Mouse (Mus musculus) gastrocnemius, postnatal 14 days (tissue): ENCODE measurements around the gene Irx3. TPM values are rescaled to one million over a fixed set of nuclear protein-coding genes. Genes with fewer than 3 reads are reported as not detected.
A peak's percentile ranks its signal among the peaks of the same experiment; 100 is the strongest.

Experiments used
- DNase-seq: peaks from one replicate; pipeline ENCODE4 v3.0.0; 2021; ENCODE audit warnings: mixed read lengths
- intact Hi-C: fragments of 180-260 bp; cut with DNase I; formaldehyde crosslinking; loops from one replicate; pipeline ENCODE4 v1.15.1; 2025; ENCODE audit warnings: low total_unique reads
- long read RNA-seq, 2 experiments: library from polyadenylated mRNA; stranded (forward); transcript quantifications; one replicate each; pipeline ENCODE4 v2.0.0; 2021
- total RNA-seq, 2 experiments: library from RNA; stranded (reverse); gene quantifications; 2 replicates each; pipeline ENCODE4 v1.2.3; 2021

The Irx3 gene
- total RNA-seq = under 1 TPM; 0.29 to 0.35 TPM
- long read RNA-seq, experiment 1, partial matches to known transcripts = 0 of 1 reads
- long read RNA-seq, experiment 1, other reads (novel, unspliced or antisense) = 0 of 1 reads
- long read RNA-seq, experiment 2, partial matches to known transcripts = 0 of 2 reads
- long read RNA-seq, experiment 2, other reads (novel, unspliced or antisense) = 0 of 2 reads

DNA sequence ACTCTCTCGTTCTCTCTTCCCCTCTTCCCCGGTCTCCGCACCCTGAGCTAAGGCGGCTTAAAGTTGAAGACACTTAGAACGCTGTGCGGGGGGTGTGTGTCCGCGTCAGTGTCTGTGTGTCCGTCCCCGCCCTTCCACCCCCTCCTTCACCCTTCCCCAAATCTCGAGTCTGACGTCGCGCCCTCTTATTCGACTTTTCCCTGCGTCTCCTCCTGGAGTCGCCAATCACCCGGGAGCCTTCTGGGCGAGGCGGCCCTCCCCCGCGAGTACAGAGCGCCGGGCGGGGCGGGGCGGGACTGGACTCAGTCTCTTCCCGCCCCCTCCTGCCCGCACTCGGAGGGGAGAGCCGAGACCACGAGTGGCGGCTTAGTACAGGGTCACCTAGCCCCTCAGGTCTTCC lies at the start of gene Irx3:
Irx3 (minus strand) TSS at position 229 of the 400 bp plus-strand sequence.
- intact Hi-C loops = loop anchor here (5.0 kb wide), 1 partner anchor 550 kb away; no protein-coding TSS in a partner anchor
- DNase-seq = peak; percentile 76

DNA sequence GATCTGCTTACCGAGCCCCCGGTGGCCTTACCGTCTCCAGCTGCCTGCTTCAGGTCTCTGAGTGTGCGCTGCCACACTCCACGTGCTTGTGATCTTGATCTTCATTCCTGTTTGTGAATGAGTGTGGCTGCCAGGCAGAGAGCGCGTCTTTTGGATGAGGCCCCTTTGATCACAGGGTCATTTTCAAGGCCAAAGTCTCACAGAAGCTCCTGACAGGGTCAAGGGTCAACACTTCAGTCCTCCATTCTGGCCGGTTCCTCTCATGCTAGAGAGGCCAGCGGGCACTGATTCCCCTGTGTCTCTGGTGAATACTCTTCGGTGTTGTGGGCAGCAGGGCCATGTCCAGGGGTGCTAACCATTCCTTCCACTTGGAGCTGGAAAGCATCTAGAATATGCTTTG lies 49.5 kb upstream of the Irx3 start:
- intact Hi-C loops = no loop called here
- DNase-seq = no peak

DNA sequence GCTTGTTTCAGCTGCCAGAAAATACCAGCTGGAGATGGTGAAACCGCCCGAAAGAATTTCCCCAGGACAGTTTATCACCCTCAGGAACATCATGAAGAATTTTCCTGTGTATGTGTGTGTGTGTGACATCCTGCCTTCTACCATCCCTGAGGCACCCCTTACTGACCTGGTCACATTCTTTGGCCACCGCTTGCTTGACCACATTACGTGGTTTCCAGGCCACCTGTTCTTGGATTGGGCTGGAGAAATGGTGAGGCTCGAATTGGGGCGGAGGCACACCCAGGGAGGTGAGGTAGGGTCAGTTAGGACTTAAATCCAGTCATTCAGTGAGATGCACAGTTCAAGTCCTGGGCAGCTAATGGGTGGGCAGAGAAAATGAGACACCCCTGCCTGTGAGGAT lies 48.1 kb upstream of the Irx3 start:
- intact Hi-C loops = no loop called here
- no peak for DNase-seq

DNA sequence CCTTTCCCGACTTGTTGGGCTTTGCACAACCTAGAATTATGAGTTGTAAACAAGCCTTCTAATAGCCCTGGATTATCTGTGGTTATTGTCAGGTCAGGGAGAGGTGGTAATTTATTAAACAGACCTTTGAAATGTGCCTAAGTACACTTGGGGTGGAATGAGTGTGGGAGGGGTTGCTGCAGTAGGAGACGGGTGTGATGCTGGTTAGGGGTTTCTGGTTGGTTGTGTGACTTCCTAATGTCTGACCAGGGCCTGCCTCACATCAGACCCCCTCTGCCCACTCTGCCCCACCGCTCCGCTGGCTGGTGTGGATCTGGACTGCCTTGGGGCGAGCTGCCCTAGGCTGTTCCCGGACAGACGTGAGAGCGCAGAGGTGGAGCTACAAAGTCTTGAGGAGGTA lies 47.7 kb upstream of the Irx3 start:
- no peak for DNase-seq
- intact Hi-C loops = no loop called here

DNA sequence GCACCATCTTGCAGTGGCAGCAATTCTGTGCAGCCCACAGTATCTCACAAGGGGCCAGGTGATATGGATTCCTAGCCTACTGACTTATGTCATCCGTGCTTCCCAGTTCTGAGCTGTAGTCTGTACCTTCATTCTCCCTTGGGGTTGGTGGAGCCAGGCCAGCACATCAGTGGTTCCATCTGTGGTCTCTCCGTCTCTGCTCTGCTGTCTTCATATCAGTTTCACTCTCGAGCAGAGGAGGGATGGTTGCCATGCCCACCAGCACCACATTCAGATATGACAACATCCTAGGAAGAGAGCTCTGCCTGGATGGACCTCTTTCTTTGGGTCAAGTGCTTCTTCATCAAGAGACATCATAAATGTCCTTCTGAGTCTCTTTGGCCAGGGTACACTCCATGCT lies 43.8 kb upstream of the Irx3 start:
- no peak for DNase-seq
- intact Hi-C loops = no loop called here

DNA sequence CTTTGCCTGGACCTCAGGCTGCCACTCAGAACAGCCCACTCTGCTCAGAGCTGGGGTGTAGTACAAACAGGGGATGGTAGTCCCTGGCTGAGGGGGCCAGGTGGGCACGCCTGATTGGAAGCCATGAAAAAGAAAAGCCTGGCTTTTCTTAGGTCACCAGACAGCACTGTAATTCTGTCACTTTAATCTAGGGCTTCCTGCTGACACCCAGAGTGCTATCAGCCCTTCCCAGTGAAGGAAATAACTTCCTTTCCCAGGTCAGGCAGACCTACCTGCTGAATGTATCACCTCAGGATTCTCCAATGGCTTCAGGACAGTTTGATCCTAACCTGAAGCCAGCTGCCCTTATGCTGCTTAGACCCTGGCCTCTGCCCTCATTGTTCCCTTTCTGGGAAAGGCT lies 35.3 kb upstream of the Irx3 start:
- intact Hi-C loops = no loop called here

DNA sequence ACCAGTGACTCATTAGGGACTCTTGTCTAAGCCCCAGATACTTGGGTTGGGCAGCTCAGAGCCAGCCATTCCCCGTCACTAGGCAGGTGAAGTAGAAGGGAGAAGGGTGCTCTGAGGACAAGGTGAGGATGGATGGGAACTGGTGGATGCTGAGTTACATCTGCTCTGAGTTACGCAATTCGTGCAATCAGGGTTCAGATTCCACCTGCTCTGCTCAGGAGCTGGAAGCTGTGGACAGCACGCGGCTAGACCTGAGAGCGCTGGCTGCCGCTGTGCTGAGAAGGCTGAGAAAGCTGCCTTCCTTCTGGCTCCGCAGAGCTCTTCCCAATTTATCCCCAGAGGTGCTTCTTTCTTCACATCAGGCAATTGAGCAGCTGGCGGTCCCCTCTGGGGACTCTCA lies 34.8 kb upstream of the Irx3 start:
- no peak for DNase-seq
- intact Hi-C loops = no loop called here

More for the DNA sequence above, 35.3 kb upstream of the Irx3 start:
- DNase-seq = no peak

DNA sequence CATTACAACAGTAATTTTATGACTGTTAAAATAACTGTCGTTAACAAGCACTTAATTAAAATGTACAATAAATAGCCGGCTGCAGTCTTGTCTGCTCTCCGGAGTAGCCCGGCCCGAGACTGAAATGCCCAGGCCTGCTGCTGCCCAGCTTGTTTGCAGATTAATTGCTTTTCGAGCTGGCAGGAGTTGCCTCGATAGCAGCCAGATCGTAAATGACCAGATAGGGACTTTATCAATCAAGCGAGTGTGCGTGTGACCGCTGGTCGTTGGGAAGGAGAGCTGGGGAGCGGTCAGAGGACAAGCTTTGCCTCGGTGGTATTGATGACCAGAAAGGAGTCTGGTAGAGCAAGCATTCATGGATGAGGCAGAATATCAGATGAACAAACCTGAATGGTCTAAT lies 25.8 kb upstream of the Irx3 start:
- no peak for DNase-seq
- intact Hi-C loops = no loop called here

DNA sequence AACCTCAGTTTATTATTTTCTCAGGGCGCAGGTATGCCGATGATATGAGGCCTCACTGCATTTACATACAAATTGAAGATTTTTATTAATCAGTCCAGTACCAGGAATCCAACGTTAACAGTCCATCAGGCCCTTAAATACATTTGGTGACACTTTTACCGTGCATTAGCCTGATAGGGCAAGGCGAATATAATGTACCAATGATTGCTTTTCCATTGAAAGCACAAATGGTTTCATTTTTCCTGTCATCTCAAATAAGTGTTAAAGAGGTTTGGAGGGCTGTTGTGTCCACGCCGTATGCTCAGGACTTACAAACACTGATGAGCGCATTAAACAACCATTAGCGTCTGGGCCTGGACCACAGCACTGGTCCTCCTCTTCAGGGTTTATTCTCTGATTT lies 25.3 kb upstream of the Irx3 start:
- intact Hi-C loops = no loop called here

DNA sequence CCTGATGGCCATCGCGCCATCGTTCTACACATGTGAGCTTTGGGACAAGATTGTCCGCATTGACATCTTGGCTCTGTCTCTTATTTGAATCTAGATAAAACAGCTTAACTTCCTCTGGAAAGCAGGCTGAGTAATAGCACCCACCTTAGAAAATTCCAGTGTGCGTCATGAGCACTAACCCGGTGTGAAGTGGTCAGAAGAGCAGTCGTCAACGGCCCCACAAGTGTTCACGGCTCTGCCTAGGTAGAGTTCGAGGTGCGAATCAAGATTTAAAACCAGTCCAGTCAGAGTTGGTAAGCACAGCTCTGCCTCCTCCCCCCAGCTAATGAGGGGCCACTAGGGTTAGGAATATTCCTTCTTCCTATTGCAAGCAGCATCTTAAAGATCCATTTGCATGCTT lies 21.5 kb upstream of the Irx3 start:
- intact Hi-C loops = no loop called here
- no peak for DNase-seq

More for the DNA sequence above, 25.3 kb upstream of the Irx3 start:
- DNase-seq = no peak

DNA sequence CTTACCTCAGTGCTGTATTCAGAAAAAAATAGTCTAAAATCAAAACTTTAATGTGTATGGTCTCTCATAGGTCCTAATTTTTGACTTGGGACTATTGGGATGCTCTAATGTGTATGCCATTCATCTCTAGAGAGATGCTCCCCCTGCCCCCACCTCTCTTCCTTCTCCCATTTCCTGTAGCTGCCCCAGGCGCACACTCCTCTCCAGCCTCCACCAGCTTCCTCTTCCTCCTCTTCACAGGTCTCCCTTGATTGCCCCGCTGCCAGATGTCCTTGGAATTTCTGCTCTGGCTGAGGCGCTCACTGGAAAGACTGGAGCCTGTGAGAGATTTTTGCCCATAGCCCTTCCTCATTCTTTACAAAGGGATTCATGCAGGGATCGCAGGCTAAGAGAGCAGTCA lies 20.9 kb upstream of the Irx3 start:
- DNase-seq = no peak
- intact Hi-C loops = no loop called here

DNA sequence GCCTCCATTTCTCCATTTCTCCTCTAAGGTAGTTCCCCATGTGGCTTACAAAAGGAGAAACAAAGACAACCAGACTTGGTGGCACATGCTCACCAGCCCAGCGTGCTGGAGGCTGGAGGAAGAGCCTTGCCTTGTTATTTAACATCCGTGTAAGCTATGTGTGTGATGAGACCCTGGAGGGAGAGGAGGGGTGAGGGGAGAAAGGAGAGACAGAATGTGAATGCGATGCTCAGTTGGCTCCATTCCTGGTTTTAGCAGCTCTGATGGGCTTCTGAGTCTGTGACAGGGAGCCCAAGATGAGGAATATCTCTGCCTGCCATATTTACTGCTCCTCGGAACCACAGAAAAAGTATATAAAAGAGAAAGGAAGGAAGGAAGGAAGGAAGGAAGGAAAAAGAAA lies 20.1 kb upstream of the Irx3 start:
- intact Hi-C loops = no loop called here
- no peak for DNase-seq

DNA sequence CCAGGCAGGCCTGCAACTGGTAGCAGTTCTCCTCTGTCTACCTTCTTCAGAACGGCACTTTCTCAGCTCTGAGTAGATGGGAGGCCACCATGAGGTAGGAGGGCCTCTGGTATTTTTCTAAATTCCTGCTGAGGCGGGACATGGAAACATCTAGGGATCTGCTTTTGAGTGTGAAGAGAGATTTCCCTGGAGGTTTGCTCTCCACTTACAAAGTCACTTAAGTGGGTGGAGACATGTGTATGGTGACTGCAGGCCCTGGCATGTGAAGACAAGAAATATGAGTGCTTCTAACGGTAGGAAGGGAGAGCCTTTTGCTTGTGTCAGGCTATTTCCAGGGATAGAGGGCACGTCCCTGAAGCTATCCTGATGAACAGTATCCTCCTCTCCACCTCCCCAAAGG lies 17.9 kb upstream of the Irx3 start:
- intact Hi-C loops = no loop called here
- no peak for DNase-seq

DNA sequence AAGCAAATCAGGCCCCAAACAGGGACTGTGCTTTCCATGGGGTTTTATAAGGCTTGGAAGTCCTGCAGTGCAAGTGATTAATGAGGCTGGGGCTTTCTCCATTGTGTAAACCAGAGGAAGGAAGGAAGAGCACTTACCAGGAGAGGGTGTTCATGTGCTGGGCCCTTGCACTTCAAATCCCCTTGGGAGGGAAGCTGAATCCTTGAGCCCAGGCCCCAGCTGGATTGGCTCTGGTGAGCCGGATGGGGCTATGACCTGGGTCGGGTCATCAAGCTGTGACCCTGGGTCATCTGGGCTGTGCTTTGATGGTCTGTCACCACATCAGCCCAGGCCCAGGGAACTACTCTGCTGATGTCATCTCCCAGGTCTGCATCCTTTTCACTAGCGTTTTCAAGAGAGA lies 16.9 kb upstream of the Irx3 start:
- DNase-seq = no peak
- intact Hi-C loops = no loop called here

DNA sequence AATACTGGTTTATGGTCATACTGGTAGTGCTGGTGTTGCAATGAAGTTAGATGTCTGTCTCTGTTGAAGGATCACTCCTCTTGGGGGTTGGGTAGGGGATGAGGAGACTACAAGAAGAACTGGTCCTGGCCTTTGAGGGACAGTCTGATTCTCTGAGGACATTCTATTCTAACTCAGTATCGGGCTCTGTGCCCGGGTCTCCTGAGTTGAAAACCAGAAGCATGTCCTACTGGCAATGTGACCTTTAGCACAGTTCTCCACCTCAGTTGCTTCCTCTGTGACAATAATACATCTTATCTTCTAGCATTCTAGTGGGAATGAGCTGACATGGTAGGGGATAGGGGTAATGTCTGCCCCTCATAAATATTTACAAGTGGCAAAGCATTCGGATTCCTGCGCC lies 12.2 kb upstream of the Irx3 start:
- no peak for DNase-seq
- intact Hi-C loops = no loop called here

DNA sequence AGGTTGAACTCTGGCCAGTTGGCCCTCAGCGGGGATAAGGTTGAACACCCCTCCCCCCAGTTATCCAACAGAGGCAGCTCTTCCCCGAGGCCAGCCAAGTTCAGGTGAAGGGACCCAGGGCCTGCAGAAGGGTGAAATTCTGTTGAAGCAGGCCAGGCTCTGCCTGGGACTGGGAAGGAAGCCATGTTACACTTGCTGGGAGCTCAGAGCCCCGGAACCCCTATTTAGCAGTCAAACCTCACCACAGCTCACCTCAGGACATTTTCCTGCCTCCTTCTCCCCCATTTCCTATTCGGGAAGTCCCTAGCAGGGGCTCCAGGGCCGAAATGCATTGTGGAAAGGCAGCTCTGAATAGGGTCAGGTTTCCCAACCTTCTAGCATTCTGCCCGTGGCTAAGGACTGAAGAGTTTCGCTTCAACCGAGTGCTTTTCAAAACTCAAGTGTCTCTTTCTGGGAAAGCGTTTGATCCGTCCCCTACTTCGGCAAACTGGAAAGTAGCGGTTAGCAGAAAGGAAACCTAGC lies 4.9 kb upstream of the Irx3 start:
- intact Hi-C loops = no loop called here
- DNase-seq = no peak

DNA sequence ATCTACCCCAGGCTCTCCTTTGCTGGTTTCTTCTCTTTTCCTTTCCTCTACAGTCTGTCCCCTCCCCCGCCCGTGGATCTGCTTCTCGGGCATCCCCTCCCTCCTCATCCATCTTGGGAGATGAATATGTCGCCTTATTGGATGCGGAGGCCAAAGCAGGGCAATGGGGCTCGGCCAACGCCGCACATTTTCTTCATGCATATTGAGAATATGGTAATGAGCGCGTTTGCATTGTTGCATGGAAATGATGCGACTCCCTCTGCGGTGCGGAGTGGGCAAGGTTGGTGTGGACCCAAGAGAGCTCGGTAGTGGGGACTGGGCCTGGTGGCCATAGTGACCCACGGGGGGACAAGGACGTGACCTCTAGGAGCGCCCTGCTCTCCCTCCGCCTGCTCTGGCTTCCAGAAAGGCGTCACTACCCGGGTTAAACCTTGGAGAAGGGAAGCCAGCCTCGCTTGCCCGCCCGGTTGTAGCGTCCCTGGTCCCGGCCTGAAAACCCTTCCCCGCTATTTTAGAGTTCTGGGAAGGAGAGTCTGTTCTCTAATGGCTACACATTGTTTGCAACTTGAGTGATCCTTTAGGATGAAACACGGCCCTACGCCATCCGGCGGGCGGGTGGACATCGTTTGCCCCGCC lies 4.3 kb upstream of the Irx3 start:
- intact Hi-C loops = no loop called here
- no peak for DNase-seq

DNA sequence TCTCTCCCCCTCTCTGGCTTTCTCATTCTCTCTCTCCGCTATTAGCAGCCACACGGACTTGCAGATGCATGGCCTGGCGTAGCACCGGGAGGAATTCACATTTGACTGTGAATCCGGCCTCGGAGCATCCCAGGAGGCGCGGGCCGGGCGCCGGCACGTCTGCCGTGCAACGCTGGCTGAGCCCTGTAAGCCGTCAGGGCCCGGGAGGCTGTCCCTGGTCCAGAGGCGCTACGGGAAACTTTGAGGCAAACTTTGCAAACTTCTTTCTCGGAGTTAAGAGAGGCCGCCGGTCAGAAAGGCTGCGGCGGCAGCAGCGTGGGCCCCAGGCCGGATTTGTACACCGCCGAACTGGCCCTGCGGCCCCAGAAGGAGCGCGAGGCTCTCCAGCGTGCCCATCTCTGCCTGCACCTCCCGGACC lies 3.4 kb upstream of the Irx3 start:
- intact Hi-C loops = no loop called here
- DNase-seq = no peak

DNA sequence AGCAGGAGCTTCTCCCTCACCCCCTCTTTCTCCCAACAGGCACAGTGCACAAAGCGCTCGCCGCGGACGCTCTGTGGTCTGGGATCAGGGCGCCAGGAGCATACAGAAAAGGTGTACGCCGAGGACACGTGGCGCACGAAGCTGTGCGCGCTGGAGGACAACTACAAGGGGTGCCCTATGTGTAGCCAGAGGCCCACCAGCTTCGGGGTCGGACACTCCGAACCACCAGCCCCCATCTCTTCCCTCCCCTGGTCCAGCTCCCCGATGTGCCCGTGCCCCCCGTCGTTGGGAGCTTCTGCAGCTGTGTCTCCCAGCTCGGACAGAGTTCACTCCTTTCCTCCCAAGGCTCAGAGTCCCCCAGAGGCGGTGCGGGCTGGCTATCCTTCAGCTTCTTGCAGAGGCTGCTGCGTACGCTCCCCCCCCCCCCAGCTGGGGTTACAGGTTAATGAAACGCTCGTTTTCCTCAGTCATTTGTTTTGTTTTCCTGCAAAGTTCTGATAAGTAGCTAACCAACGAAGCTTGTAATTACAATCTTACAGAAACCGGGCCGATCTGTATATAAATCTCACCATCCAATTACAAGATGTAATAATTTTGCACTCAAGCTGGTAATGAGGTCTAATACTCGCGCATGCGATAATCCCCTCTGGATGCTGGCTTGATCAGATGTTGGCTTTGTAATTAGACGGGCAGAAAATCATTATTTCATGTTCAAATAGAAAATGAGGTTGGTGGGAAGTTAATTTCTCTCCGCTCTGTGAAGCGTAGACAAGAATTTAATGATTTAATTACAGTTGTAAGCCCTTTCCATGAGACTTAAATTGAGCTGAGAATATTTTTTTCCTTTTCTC lies 2.8 kb upstream of the Irx3 start:
- intact Hi-C loops = loop anchor here (5.0 kb wide), 1 partner anchor 548 kb away; no protein-coding TSS in a partner anchor
- DNase-seq = no peak
